Mouse (Mus musculus): Measurements from ENCODE around the gene Tm6sf1. TPM values are rescaled to one million over a fixed set of nuclear protein-coding genes. Genes with fewer than 3 reads are reported as not detected.
A peak's percentile ranks its signal among the peaks of the same experiment; 100 is the strongest.

Tm6sf1 gene
- total and polyA plus RNA-seq, 3 experiments = 13.5 to 29.5 (median 17.2) TPM

DNA sequence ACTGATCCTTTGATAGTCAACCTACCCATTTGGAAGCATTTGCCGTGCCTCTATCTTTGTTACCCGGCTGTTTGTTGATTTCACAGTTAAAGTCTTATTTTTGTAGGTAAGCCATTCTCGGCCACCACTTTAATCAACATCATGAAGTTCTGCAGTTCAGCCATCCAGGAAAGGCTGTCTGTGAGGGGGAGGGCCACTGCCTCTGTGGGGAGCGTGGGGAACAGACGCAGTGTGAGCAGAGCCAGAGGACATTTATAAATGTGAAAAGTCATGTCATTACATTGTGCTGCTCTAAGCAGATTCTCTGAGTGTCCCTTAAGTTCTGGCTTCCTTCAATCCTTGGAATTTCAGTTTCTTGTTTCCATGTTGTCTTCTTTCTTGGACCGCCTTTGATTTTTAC is 8.6 kb upstream of the Tm6sf1 start:
- DNase-seq = no peak

DNA sequence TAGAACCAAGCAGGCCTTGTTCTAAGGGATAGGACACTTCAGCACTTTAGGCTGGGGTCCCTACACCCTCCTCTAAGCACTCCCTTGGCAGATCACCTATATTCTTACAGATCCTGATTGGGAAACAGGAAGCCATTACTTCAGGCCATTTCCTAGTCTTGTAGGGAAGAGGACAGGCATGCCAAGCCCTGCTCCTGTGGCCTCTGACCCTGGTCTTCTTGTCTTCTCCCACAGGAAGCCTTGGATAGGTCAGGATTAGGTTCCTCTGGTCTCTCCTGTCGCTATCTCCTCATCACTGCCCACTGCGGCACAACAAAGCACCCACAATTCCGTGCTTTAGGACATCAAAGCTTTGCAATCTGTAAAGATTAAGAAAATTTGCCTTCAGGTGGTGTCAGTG is 7.1 kb upstream of the Tm6sf1 start:
- DNase-seq = no peak

DNA sequence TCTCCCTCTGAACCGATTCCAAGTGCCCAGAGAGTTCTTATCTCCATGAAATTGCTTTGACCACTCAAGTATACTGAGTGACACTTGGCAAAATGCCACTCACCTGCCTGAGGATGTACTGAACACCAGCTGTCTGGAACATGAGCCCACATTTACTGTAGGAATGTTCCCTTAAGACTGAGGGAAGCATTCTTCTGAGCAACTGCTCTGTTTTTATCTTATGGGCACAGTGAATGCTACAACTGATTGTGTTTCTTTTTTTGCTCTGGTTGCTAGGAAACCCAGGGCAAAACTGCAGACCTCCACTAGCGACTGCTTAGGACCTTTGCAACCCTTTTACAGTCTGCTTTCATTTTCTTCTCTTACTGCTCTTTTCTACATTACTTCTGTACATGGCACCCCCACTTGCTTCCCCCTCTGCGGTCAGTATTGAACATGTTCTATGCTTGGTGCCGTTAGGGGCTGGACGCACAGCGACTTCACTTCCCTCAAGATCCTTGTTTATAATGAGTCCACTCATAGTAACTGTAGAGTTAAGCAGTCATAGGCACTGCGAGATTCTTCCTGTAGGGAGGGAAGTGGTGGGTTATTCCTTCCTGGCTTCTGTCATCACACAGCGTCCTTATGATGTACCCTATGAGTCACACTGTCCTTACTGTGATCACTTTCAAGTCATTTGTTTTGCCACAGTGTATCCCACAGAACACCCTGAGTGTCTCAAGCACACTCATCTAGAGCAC is 4.1 kb upstream of the Tm6sf1 start:
- DNase-seq = peak; percentile 39

DNA sequence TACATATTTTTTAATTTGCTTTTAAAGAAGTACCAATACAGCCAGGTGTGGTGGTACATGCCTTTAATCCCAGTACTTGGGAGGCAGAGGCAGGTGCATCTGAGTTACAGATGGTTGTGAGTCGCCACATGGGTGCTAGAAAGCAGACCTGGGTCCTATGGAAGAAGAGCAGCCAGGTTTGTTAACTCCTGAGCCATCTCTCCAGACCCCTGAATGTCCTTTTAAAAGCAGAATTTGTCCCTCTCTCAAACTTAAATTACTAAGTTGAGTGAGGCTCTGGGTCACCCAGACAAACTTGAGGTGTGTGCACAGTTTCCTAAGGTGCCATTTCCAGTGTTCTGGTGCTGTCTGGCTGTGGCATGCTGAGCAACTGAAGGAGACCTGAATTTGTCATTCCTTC is 3.1 kb upstream of the Tm6sf1 start, which contains the start of gene Gm10160:
Gm10160 (minus strand) TSS at position 101 of the 400 bp plus-strand sequence.
- no peak for DNase-seq

GRCm38 (mm10) chr7:81856221-81856620 is 2.6 kb upstream of the Tm6sf1 start:
- no peak for DNase-seq

DNA sequence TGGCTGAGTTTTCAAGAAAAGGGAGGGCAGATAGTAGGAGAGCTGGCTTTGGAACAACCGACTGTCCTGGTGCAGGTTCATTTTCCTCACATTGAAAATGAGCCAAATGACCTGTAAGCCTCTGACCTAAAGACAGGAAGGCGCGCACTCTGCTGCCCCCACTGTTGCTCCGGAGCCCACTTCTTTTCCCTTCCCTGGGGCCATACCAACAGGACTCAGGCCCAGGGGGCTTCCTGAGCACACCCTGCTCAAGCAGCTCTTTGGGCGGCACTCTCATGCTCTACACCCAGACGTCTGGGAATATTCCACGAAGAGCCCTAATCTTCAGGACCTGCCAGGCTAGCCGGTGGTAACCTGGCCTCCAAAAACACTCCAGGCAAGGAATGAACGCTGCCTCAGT is 565 bp upstream of the Tm6sf1 start:
- no peak for DNase-seq

DNA sequence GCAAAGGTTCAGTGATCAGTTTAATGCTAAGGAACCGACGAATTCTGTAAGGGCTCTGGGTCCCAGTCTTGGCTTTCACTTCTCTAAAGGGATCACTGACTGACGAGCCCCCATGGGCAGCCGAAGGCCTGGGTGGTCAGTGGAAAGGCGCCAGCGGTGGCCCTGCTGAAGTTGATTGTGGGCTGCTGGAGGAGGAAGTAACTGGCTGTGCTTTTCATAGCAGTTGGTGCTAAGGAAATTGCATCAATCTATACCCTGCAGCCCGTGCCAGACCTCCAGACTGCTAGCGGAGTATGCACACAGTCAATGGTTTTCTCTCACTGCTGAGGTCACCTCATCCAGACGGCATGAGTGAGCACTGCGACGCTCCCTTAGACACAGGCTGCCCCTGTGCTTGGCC is 1.3 kb downstream of the Tm6sf1 start:
- peak; percentile 39 for DNase-seq

DNA sequence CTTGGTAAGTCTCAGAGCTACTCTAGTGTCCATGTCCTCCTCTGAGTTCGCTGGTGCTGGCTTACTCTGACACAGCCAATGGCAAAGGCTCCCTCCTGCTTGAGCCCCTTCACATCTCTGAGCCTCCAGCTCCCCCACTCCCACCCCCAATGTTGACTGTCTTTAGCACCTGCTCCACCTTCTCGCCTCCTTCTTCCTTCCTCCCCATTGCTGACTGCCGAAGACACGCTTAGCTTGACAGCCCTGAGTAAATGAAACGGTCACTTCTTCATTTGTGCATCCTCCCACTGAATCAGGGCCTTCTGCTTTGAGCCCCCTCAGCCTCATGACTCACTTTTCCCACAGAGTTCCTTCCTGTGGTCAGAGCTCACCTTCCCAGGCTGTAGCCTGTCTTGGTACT is 2.2 kb downstream of the Tm6sf1 start:
- no peak for DNase-seq

- no peak for DNase-seq
Observed at GRCm38 (mm10) chr7:81861461-81861860, 2.7 kb downstream of the Tm6sf1 start.

- DNase-seq = no peak
Observed at GRCm38 (mm10) chr7:81861921-81862320, 3.1 kb downstream of the Tm6sf1 start.

GRCm38 (mm10) chr7:81862587-81863583 is 4.1 kb downstream of the Tm6sf1 start:
- DNase-seq = peak; percentile 25

GRCm38 (mm10) chr7:81864552-81864951 is 5.8 kb downstream of the Tm6sf1 start:
- no peak for DNase-seq

DNA sequence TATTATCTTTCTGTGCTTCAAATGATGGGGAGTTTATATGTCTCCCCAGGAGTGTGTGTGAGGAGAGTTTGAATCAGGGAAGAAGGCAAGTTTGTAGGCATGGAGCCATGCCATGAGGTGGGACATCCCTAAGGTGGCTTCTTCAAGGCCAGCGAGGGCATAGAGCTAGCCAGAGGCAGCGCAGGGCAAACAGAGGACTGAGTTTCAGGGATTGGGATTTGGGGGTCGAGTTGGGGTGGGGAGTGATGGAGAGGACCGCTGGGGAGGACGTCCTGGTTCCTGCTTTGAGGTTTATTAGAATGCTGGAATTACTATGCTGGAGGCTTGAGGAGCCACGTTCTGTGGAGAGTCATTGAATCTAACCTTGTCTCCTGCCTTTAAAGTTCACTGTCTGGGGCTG is 7.1 kb downstream of the Tm6sf1 start:
- no peak for DNase-seq

DNA sequence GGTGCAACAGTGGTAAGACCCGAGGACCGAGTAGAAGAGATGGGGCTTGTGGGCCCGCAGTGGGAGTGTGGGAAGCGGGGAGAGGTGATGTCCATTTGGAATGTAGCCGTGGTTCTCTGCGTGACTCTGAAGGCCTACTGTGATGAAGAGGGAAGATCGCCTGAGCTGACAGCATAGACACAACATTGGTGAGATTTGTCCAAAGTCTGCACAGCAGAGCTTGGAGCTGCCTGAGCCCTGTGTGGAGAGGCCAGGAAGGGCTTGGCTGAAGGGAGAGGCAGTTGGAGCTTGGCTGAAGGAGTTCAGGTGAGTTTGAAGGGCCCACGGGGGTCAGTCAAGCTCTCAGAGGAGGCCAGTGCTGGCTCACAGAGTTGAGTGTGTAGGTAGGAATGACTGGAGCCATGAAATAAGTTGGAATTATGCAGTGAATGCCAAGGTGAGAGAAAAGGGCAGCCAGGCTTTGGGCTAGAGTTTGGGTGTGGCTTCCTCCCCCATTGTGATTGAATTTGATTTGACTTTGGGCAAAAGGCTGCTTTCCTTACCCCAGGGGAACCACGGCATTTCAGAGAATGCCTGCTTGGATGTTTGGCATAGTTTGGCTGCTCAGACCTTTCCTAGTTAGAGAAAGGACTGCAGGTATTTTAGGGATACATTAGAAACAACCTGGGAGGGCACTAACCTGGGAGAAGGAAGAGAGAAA is 8.6 kb downstream of the Tm6sf1 start:
- no peak for DNase-seq

- DNase-seq = peak; percentile 79
Observed at GRCm38 (mm10) chr7:81868158-81868557, 9.4 kb downstream of the Tm6sf1 start.

- DNase-seq = no peak
Observed at GRCm38 (mm10) chr7:81872493-81873013, 13.8 kb downstream of the Tm6sf1 start.

GRCm38 (mm10) chr7:81873807-81874206 is 15.0 kb downstream of the Tm6sf1 start:
- DNase-seq = no peak

GRCm38 (mm10) chr7:81874636-81875035 is 15.8 kb downstream of the Tm6sf1 start:
- DNase-seq = peak; percentile 26

- DNase-seq = peak; percentile 77
Observed at GRCm38 (mm10) chr7:81875372-81875771, 16.6 kb downstream of the Tm6sf1 start.

GRCm38 (mm10) chr7:81880286-81880685 is 21.5 kb downstream of the Tm6sf1 start:
- no peak for DNase-seq

- DNase-seq = no peak
Observed at GRCm38 (mm10) chr7:81880797-81881196, 22.0 kb downstream of the Tm6sf1 start.

GRCm38 (mm10) chr7:81881600-81881999 is 22.8 kb downstream of the Tm6sf1 start:
- DNase-seq = peak; percentile 92
